Mouse (Mus musculus): Measurements from ENCODE around the gene Evi2a.

- no peak for TF ChIP-seq ZNF384 (IDR thresholded peaks at IDR 0.05; ENCODE audit: low read depth, low read length)
- no peak for TF ChIP-seq HCFC1 (IDR thresholded peaks at IDR 0.05; ENCODE audit: borderline replicate concordance, insufficient read depth, low read length)
- no peak for TF ChIP-seq ZC3H11A (IDR thresholded peaks at IDR 0.05; ENCODE audit: borderline replicate concordance, low read depth, low read length)
- TF ChIP-seq CHD2 (IDR thresholded peaks at IDR 0.05; ENCODE audit: low read depth, low read length): no peak
- no peak for TF ChIP-seq MAFK (IDR thresholded peaks at IDR 0.05; ENCODE audit: insufficient read depth, low read depth, low read length)
These were observed 46.4 kb downstream of the Evi2a start for GRCm38 (mm10) chr11:79483876-79484528.

Data from ES-E14 (cell line).